Mouse (Mus musculus) midbrain, embryonic 14.5 days (tissue): Measurements from ENCODE around the gene Kcna1. TPM values are rescaled to one million over a fixed set of nuclear protein-coding genes. Genes with fewer than 3 reads are reported as not detected.

Source experiments
- polyA plus RNA-seq: library from polyadenylated mRNA; unstranded; fragments of >200 nt; fragmentation: Nextera tagmentation; extraction: Ambion mirVana; gene quantifications from 2 replicates; pipeline ENCODE4 v1.2.1, GENCODE M21; 2014

Kcna1 gene
- polyA plus RNA-seq, 1 experiment from 2014 or later = 0.95 TPM

Other genes starting within 250 kb of the Kcna1 start
- gene Kcna5, start 111.0 kb downstream of the Kcna1 start, polyA plus RNA-seq = 2.6 and 3.5 TPM in 2 replicates
- gene Kcna6, start 94.3 kb upstream of the Kcna1 start, polyA plus RNA-seq = 13.3 and 14.3 TPM in 2 replicates
- 170 and 174 TPM in 2 replicates for gene Ndufa9, start 202.8 kb upstream of the Kcna1 start, polyA plus RNA-seq
- gene Akap3, start 206.7 kb upstream of the Kcna1 start, polyA plus RNA-seq = 0.07 and 0.09 TPM in 2 replicates